Comparison of ENCODE assay signal across 9 mouse cellular contexts in the genomic region with DNA sequence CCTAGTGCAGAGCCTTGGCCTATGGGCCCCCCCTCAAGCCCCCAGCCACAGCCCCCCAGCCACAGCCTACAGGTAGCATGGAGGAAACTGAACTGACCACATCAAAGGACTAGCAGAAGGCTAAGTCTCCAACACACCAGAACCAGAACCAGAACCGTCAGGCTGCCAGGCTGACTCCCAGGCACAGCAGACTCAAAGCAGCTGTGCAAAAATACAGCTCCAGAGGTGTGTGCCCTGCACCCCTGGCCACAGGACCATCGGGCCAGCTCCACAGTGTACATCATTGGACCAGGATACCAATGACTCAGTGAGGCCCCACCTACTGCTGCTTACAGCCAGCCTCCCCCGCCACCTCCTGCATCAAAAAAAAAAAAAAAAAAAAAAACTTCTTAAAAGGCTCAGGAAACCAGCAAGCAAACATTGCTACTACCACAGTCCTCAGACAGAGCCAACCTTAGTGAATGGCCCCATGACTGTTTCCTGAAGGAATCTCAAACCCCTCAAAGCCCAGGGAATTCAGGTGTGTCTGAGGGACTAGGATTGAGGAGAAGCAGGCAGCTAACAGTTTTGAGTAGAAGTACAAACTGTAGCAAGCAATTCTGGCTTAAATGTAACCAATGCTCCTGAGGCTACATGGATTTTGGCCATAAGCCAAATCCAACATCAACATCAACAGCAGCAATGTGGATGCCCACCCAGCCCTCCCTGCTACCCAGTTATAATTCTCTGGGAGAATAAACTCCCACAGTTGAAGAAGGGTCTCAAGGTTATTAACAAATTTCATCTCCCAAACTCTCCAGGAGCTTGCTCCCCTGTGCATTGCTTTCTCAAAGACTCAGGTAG. TPM values are rescaled to one million over a fixed set of nuclear protein-coding genes. Genes with fewer than 3 reads are reported as not detected.
DNase-seq lines count a peak whose midpoint lies in the region; ATAC-seq and TF ChIP-seq lines count a peak whose summit lies in the region.
"Had no signal": no experiment of that assay in that cellular context is flagged by ENCODE, and none has a peak within 500 bp of the region (broad histone marks: within the 10 kb centered on the region; RNA-seq: fewer than 3 reads in every experiment).

No protein-coding gene starts in this region.

- H3K27me3 ChIP-seq in thymus, adult 2 months (ENCODE audit: control insufficient read depth, insufficient read depth, low read length) = no peaks in the 10 kb centered on the region
- H3K27me3 ChIP-seq in liver, embryonic 12.5 days (replicated peaks) = no peaks in the 10 kb centered on the region

- no peak overlapping the region for H3K4me2 ChIP-seq in liver, embryonic 12.5 days

- peak; percentile 47 for ATAC-seq in inflammation-experienced regulatory T-cells, adult 6 months
- no peak for ATAC-seq in liver, embryonic 12.5 days

- H3K9ac ChIP-seq in liver, embryonic 12.5 days = no peak overlapping the region

- DNase-seq in adrenal gland, adult 2 months = peak; percentile 58
- DNase-seq in adrenal gland, postnatal 4 days (ENCODE audit: low spot score in 2 of 2) = no peak
- no peak for DNase-seq in layer of hippocampus, adult 2 months (ENCODE audit: low spot score in 2 of 2)
- no peak for DNase-seq in layer of hippocampus, postnatal 10 days (ENCODE audit: low spot score in 2 of 2)
- DNase-seq in thymus, adult 2 months = peak; percentile 48
- DNase-seq in layer of hippocampus, adult 18-20 months (ENCODE audit: low spot score in 2 of 2) = no peak
- DNase-seq: heart, postnatal 14 days had no signal

- TF ChIP-seq POLR2A in thymus, adult 2 months (IDR thresholded peaks at IDR 0.05; ENCODE audit: control insufficient read depth, extremely low read depth, insufficient read depth, low read length, poor library complexity) = no peak

- H3K36me3 ChIP-seq in thymus, adult 2 months (ENCODE audit: control insufficient read depth, insufficient read depth, low read length) = no peaks in the 10 kb centered on the region; the same call in 1 of the 2 replicates
- H3K36me3 ChIP-seq in liver, embryonic 12.5 days = peaks cover 18% of the 10 kb centered on the region

- 1% methylated on average over 3 of the region's 3 CpGs for WGBS in thymus, adult 2 months
- WGBS in liver, embryonic 12.5 days (ENCODE audit: insufficient replicate concordance) = 75% methylated on average over 3 of the region's 3 CpGs

- no peak overlapping the region for H3K4me3 ChIP-seq in layer of hippocampus, adult 2 months
- peak overlapping the region; percentile 26 for H3K4me3 ChIP-seq in thymus, adult 2 months (ENCODE audit: control insufficient read depth, insufficient read depth, low read length)
- no peak overlapping the region for H3K4me3 ChIP-seq in liver, embryonic 12.5 days

- TF ChIP-seq CTCF in layer of hippocampus, adult 2 months (conservative IDR thresholded peaks at IDR 0.05) = no peak
- TF ChIP-seq CTCF in thymus, adult 2 months (IDR thresholded peaks at IDR 0.05; ENCODE audit: borderline replicate concordance, control insufficient read depth, extremely low read depth, insufficient read depth, low read length, poor library complexity) = peak; percentile 35; the same call in 1 of the 2 replicates

- no peaks in the 10 kb centered on the region for H3K9me3 ChIP-seq in liver, embryonic 12.5 days (replicated peaks)

- H3K27ac ChIP-seq in layer of hippocampus, adult 2 months = 0 out of 2 replicates have a peak overlapping the region, but pooled peaks have one; percentile 23
- H3K27ac ChIP-seq in thymus, adult 2 months (ENCODE audit: control insufficient read depth, insufficient read depth, low read length) = peak overlapping the region; percentile 89
- no peak overlapping the region for H3K27ac ChIP-seq in liver, embryonic 12.5 days

- H3K4me1 ChIP-seq in thymus, adult 2 months (replicated peaks; ENCODE audit: control insufficient read depth, insufficient read depth, low read length) = peaks cover 72% of the 10 kb centered on the region
- peaks cover 53% of the 10 kb centered on the region for H3K4me1 ChIP-seq in liver, embryonic 12.5 days

RNA-seq across cellular contexts. Expression of gene Tet3, which starts 42.4 kb away (rescaled TPM):
- 10 to 100 TPM; 22.9 to 26.0 TPM for total RNA-seq in adrenal gland, adult 2 months (2021)
- polyA plus RNA-seq in adrenal gland, adult 2 months (2012; rRNA removed) = 6.8 and 8.7 TPM in 2 replicates
- total RNA-seq in adrenal gland, postnatal 4 days (2021) = 10 to 100 TPM; 79.0 to 79.5 TPM
- total RNA-seq in layer of hippocampus, adult 2 months (2021) = 10 to 100 TPM; 61.0 to 65.9 TPM
- 100 to 1,000 TPM; 102 TPM for total RNA-seq in layer of hippocampus, postnatal 10 days (2021)
- polyA plus RNA-seq in inflammation-experienced regulatory T-cells, adult 6 months (2017; shearing (Covaris generic)) = 10 to 100 TPM; 13.2 to 19.4 (median 18.7) TPM
- polyA plus RNA-seq in thymus, adult 2 months (2012; rRNA removed) = 32.6 and 43.3 TPM in 2 replicates
- total RNA-seq in layer of hippocampus, adult 18-20 months (2021) = 10 to 100 TPM; 53.2 to 58.7 TPM
- polyA plus RNA-seq in liver, embryonic 12.5 days (2016; fragmentation: Nextera tagmentation; extraction: Ambion mirVana) = 12.1 and 14.8 TPM in 2 replicates

Comparison
In these comparisons a context has a peak if more than half of its experiments do, and no peak if none do; other contexts are left out.
1. DNase-seq: peak in adrenal gland, adult 2 months (single experiment) and thymus, adult 2 months (single experiment); none in adrenal gland, postnatal 4 days (0 of 2), layer of hippocampus, adult 2 months (0 of 2), layer of hippocampus, postnatal 10 days (0 of 2) and layer of hippocampus, adult 18-20 months (0 of 2).